Mouse (Mus musculus) CD4-positive, CD25-positive, alpha-beta regulatory T cell (primary cell): ENCODE data around the gene Ndufb2. TPM values are rescaled to one million over a fixed set of nuclear protein-coding genes. Genes with fewer than 3 reads are reported as not detected.

Experiments
- polyA plus RNA-seq: library from polyadenylated mRNA; unstranded; fragments of 100-300 nt; shearing (Covaris generic); gene quantifications from one replicate; pipeline ENCODE4 v1.2.1, GENCODE M21; 2017

Ndufb2 gene
- 135 TPM for polyA plus RNA-seq

DNA sequence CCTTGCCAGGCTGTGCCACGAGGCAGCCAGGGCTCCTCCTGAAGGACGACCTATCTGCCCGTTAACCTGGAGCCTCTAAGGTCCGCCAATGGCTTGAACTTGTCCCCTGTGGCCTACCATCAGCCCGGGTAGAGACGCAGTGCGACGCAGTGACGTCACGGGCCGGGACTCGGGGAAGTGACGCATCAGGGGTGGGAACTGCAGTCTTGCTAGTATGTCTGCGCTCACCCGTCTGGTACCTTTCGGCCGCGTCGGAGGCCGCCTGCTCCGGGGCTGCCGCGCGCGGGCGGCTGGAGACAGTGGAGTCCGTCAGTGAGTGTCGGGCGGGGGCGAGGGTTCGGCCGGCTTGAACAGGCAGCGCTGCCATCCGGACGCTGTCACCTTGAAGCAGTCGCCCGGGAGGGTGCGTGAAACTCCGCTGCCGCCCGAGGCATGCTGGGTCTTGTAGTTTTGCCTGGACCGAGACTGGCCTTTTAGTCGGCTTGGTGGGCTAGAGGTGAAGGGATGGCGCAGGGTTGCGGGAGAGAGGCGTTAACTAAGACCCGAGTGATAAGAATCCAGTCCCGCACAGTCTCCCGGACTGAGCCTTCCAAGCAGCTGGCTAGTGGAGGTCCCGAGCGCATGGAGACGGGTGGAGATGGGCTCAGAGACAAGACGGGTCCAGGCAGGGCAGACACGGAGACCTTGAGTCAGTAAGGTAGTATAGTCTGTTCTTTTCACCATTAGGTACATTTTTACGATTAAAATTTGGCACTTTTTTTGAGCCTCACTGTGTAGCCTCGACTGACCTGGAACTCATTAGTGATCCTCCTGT lies at the start of gene Ndufb2:
Ndufb2 (plus strand) TSS at position 174 of the 814 bp plus-strand sequence.

DNA sequence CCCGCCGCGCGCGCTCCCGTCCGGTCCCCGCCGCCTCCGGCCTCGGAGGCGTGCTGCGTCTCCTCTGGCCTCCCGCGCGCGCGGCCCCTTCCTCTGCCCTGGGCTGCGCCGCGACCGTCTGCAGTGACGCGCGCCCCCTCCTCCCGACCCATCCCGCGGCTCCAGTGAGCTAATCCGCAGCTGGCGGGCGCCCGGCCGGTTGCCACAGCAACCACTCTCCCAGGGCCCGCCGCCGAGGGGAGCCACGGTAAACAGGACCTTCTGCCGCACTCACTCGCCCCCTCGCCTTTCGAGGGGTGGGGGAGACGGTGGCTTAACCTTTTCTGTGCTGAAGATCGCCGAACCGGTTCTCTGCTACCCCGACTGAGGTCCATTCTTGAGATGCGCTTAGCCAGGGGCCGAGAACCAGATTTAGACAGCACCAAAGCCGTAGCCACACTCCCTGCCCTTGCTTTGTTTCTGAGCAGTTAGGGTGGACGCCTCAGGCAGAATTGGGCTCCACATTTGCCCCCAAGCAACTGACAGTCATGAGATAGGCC lies 34.6 kb upstream of the Ndufb2 start, which contains the start of gene Dennd2a:
Dennd2a (minus strand) TSS at position 145 of the 539 bp plus-strand sequence.

DNA sequence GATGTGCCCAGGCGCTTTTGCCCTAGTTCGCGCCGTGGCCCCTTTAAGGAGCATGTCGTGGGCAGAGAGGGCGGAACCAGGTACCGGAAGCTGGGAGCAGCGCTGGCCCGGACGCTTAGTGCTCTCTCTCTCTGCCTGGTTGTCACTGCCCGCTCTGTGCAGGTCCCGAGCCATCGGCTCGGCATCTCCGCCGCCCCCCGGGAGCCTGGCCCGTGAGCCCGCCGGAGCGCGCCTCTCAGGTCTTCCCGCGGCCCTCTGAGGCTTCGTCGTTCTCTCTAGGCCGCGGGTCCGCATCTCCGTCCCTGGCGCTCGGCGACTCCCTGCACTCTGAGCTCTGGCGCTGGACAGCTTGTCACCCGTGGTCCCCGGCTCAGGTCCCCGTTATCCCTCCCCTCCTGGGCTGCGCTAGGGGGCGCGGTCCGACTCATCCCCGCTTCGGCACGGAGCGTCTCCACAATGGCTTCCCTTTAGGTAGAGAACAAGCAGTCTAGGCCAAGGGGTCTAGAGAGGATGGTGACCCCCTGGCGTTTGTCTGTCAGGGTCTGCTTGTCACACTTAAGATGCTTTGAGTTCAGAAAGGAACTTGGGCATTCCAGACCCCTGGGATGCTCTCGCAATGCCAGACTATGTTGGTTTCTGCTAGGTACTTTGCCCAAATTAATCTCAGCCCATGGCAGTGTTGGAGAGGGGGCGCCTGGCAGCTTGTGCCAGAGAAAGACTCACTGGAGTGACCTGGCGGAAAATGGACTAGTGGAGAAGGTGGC lies 18.4 kb upstream of the Ndufb2 start, which contains the start of gene Adck2:
Adck2 (plus strand) TSS at position 83 of the 764 bp plus-strand sequence.

DNA sequence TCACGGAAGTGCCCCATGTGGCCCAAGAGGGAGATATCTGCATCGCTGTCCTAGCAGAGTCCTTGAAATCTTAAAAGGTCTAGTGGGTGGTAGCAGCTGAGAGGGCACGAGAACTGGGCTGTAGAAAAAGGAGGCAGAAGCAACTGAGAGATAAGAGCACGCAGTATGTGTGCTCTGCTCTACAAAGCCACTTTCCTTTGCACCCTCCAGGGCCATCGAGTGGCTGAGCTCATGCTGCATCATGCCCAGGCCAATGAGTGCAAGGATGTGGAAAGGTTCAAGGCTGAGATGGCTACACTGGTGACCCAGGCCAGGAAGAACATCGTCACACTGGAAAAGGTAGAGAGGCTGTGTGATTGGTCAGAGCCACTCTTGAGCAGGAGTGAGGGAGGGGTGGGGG lies 6.9 kb upstream of the Ndufb2 start, which contains the start of gene Gm42420:
Gm42420 (plus strand) TSS at position 237 of the 400 bp plus-strand sequence.

Other genes starting within 250 kb of the Ndufb2 start
- gene Slc37a3, start 214.9 kb upstream of the Ndufb2 start, polyA plus RNA-seq: 41.0 TPM
- gene Rab19, start 211.4 kb upstream of the Ndufb2 start, polyA plus RNA-seq: 38.6 TPM
- 167 TPM for gene Mkrn1, start 172.1 kb upstream of the Ndufb2 start, polyA plus RNA-seq
- 0.57 TPM for gene Dennd2a, start 34.7 kb upstream of the Ndufb2 start, polyA plus RNA-seq
- gene Adck2, start 18.7 kb upstream of the Ndufb2 start, polyA plus RNA-seq: 68.7 TPM
- gene Gm42420, start 6.8 kb upstream of the Ndufb2 start, polyA plus RNA-seq: 4.3 TPM
- gene Braf, start 132.9 kb downstream of the Ndufb2 start, polyA plus RNA-seq: 14.6 TPM
- 140 TPM for gene Mrps33, start 218.4 kb downstream of the Ndufb2 start, polyA plus RNA-seq